Mouse (Mus musculus) midbrain, embryonic 16.5 days (tissue): ENCODE measurements at regions not wholly inside any gene's neighbourhood (a gene's known extent, or its start where the extent isn't known, plus 50 kb on each side); places are given as distances from the start of the nearest gene placed in this dataset.
A peak's percentile ranks its signal among the peaks of the same experiment; 100 is the strongest.
"Not testable (repeated sequence)": the region's sequence is repeated elsewhere in the genome, so short reads cannot be mapped to it uniquely, and the experiment has no call there.

Source experiments
- ATAC-seq: fragments of 200-750 bp; cut with Nextera tagmentation; 2 replicates; pipeline ENCODE4 v1.8.0; 2017; ENCODE audit warnings: moderate TSS enrichment
- H3K27ac ChIP-seq: fragments of 300-500 bp; sonication (generic); 2 replicates; pipeline ENCODE4 v1.5.1; 2014; ENCODE audit warnings: mild to moderate bottlenecking, low read length, mixed read lengths
- H3K27me3 ChIP-seq: fragments of 300-500 bp; sonication (generic); 2 replicates; pipeline ENCODE4 v1.6.1; 2014; ENCODE audit warnings: low read depth, low read length, mixed read lengths; ENCODE audit not compliant: control insufficient read depth, insufficient read depth
- H3K36me3 ChIP-seq: fragments of 300-500 bp; sonication (generic); 2 replicates; pipeline ENCODE4 v1.6.1; 2014; ENCODE audit warnings: mild to moderate bottlenecking, low read length, moderate library complexity, mixed read lengths; ENCODE audit not compliant: control insufficient read depth, insufficient read depth
- H3K4me1 ChIP-seq: fragments of 300-500 bp; sonication (generic); 2 replicates; pipeline ENCODE4 v1.6.1; 2014; ENCODE audit warnings: mild to moderate bottlenecking, low read length, mixed read lengths; ENCODE audit not compliant: control insufficient read depth, insufficient read depth
- H3K4me2 ChIP-seq: fragments of 300-500 bp; sonication (generic); 2 replicates; pipeline ENCODE4 v1.6.1; 2014; ENCODE audit warnings: mild to moderate bottlenecking, low read length, mixed read lengths
- H3K4me3 ChIP-seq: fragments of 300-500 bp; sonication (generic); 2 replicates; pipeline ENCODE4 v1.5.1; 2014; ENCODE audit warnings: low read depth, mild to moderate bottlenecking, low read length, moderate library complexity, mixed read lengths
- H3K9ac ChIP-seq: fragments of 300-500 bp; sonication (generic); 2 replicates; pipeline ENCODE4 v1.6.1; 2014; ENCODE audit warnings: low read depth, low read length, mixed read lengths
- H3K9me3 ChIP-seq: fragments of 300-500 bp; sonication (generic); replicated peaks from 2 replicates; pipeline ENCODE4 v1.6.1; 2014; ENCODE audit warnings: mild to moderate bottlenecking, low read length, mixed read lengths; ENCODE audit not compliant: control insufficient read depth, poor library complexity, severe bottlenecking
- WGBS: fragments of 180-500 bp; shearing (Covaris S2); extraction: QIAGEN DNeasy Blood & Tissue Kit; methylation state at CpG from one replicate; pipeline ENCODE4 v1.1.7; 2014; 5-methylcytosine and 5-hydroxymethylcytosine counted together

DNA sequence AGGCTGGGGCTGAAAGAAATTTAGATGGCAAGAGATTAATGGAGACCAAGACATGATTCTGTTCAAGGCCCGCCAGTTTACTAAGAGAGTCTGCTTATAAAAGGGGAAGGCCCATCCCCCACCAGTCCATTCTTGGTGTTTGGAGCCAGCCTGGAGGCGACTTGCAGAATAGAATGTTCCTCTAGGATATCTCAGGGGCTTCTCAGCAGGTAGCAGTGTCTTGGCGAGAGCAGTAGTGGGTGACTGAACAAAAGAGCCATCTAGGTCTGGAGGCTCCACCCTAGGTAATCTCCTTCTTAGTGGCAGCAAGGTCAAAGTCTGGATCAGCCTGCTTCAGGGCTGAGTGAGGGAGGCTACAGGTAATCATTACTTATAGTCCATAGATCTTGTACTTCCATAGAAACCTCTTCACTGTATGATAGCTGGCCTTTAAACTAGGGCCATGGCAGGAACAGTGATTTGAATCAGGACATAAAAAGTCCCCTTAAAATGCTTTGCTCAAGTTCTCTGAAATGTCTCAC is 166.0 kb upstream of the Gm5538 start:
- H3K4me1 ChIP-seq, ATAC-seq, H3K27ac ChIP-seq, H3K9ac ChIP-seq, H3K9me3 ChIP-seq, H3K4me3 ChIP-seq, H3K36me3 ChIP-seq, H3K4me2 ChIP-seq, H3K27me3 ChIP-seq: not testable (repeated sequence)
- 33% methylated on average over 3 of the region's 3 CpGs for WGBS

DNA sequence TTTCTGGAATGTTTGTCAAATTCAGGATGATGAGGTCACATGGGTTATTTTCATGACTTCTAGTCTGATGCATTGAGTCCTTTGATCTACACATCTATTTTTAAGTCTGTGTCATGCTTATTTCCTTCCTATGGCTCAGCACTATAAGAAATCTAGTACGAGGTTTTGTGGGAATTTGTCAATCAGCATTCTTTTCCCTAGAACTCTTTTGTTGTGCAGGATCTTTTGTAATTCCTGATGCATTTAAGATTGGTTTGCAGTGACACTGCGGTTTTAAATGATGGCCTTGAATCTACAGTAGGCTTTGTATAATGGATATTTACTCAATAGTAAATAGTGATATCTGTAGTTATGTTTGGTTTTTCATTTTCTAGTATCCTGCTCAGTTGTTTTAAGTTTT is 187.0 kb upstream of the Gm5538 start:
- ATAC-seq = no peak
- H3K27me3 ChIP-seq = no peaks in the 10 kb centered on the region
- H3K9me3 ChIP-seq = no peaks in the 10 kb centered on the region
- WGBS = 48% methylated on average over 2 of the region's 2 CpGs
- H3K27ac ChIP-seq = no peak overlapping the region
- H3K4me2 ChIP-seq = no peak overlapping the region
- no peaks in the 10 kb centered on the region for H3K36me3 ChIP-seq
- no peak overlapping the region for H3K4me3 ChIP-seq
- no peaks in the 10 kb centered on the region for H3K4me1 ChIP-seq
- no peak overlapping the region for H3K9ac ChIP-seq

DNA sequence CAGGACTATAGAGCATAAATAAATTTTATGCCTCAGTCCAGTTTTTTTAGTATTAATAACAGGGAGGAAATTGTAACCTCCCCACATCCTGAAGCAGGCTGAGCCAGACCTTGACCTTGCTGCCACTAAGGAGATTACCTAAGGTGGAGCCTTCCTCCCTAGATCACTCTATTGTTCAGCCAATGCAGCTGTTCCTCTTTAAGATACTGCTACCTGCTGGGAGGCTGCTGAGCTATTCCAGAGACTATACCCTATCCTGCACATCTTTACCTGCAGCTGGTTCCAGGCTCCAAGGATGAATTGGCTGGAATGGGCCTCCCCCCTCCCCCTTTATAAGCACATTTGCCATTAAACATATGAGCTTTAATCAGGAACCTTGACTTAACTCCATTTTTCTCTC is 189.0 kb upstream of the Gm5538 start:
- not testable (repeated sequence) for H3K9me3 ChIP-seq, H3K4me3 ChIP-seq, H3K27ac ChIP-seq, H3K27me3 ChIP-seq, ATAC-seq, H3K9ac ChIP-seq, H3K4me2 ChIP-seq, H3K36me3 ChIP-seq, H3K4me1 ChIP-seq

DNA sequence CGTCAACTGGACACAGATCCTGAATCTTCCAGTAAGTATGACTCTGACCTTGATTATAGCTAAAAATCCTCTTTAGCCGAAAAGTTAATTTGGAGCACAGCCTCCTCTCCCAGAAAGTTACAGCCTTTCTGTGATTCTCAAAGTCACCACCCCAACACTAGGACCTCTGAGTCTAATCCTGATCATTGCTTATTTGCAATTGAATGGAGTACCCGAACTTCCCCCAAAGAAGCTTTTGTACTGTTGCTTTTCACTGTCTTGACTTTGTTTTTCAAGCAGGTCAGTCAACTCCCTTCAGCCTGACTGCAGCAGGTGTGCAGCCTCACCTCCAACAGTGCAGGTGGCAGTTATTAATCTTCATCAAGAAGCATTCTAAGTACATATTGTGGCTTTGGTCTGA is 189.7 kb upstream of the Gm5538 start:
- H3K27ac ChIP-seq, H3K27me3 ChIP-seq, H3K9me3 ChIP-seq, H3K4me2 ChIP-seq, H3K9ac ChIP-seq, H3K4me3 ChIP-seq, H3K4me1 ChIP-seq, H3K36me3 ChIP-seq, ATAC-seq: not testable (repeated sequence)
- WGBS = 50% methylated on average over 3 of the region's 3 CpGs

DNA sequence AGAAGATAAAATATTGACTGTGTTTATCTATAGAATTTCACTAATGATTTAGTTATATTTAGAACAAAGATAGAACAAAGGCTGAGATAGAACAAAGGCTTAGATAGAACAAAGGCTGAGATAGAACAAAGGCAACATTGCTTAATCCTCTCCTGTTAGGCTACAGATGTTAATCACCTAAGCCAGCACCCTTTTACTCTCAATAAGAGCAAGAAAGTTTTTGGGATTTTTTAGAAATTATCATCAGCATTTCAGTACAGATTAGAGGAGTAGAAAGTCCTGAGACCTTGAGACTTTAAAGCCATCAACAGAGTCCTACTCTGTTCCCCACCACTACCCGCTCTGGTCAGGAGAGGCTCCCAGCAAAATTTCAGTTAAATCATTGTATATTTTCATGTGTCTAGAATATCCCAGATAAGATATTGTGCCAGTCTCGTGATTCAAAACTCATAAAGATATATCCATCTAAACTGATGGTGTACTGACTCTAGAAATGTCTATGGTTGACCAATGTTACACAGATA is 187.2 kb upstream of the Igsf10 start:
- WGBS = 83% methylated on average over 2 of the region's 2 CpGs
- Histone ChIP-seq H3K9ac (no peak overlapping the region), H3K27me3 (no peaks in the 10 kb centered on the region), H3K4me2 (no peak overlapping the region), H3K27ac (no peak overlapping the region), H3K4me3 (no peak overlapping the region), H3K9me3 (no peaks in the 10 kb centered on the region), H3K4me1 (no peaks in the 10 kb centered on the region), H3K36me3 (no peaks in the 10 kb centered on the region)
- ATAC-seq = no peak

DNA sequence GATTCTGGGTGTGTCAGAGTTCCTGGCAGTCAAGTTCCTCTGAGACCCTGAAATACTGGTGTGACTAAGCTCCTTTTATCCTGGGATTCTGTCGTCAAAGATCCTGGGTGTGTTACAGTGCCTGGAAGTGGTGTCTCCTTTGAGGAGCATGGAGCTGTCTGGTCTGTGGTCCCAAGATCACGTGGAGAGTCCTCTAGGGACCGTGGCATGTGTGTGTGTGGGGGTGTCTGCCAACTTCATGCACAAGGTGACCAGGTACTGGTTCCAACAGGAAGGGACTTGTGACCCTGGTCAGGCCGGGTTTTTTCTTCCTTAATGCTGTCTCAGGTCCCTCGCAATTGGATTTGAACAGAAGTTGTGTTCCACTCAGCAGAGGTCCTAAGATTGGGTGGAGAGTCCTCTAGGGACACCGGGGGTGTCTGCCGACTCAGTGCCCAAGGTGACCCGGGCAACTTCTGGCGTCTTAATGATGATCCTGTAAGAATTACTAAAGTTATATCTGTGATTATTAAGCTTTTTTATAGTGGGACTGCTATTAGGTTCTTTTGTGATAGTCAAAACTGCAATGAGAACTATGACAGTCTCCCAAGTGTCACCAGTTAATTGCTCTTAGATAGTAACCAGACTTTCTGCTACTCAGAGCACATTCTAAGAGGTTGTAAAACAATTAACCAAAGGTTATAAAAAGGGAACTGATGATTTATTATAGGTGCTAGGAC is 186.6 kb upstream of the Igsf10 start:
- H3K36me3 ChIP-seq = no peaks in the 10 kb centered on the region
- WGBS = 90% methylated on average over 9 of the region's 9 CpGs
- ATAC-seq = no peak

DNA sequence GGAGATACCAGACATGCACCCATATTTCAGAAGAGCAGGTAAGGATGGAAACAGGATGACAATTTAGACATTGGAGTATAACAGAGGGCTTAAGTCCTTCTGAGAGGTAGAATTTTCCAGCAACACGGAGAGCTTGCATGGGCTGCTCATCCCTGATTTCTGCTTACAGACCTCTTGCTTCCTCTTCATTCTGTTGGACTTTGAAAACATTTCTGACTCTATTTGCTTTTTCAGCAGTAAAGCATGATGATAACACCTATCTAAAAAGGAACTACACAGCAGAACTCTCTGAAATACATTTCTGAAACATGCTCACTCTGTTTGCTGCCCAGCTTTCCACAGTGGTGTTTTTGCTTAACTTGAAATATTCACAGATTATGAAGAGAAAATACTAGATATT is 176.6 kb upstream of the Igsf10 start:
- no peak overlapping the region for H3K27ac ChIP-seq
- WGBS = 100% methylated on average over 1 of the region's 1 CpGs
- ATAC-seq = no peak
- no peaks in the 10 kb centered on the region for H3K4me1 ChIP-seq
- H3K4me3 ChIP-seq = no peak overlapping the region
- H3K27me3 ChIP-seq = no peaks in the 10 kb centered on the region
- no peaks in the 10 kb centered on the region for H3K36me3 ChIP-seq
- no peaks in the 10 kb centered on the region for H3K9me3 ChIP-seq
- no peak overlapping the region for H3K9ac ChIP-seq
- H3K4me2 ChIP-seq = no peak overlapping the region

More for the DNA sequence above, 186.6 kb upstream of the Igsf10 start:
- no peak overlapping the region for H3K4me3 ChIP-seq
- no peak overlapping the region for H3K4me2 ChIP-seq
- H3K9me3 ChIP-seq = no peaks in the 10 kb centered on the region
- H3K9ac ChIP-seq = no peak overlapping the region
- no peaks in the 10 kb centered on the region for H3K4me1 ChIP-seq
- no peaks in the 10 kb centered on the region for H3K27me3 ChIP-seq
- H3K27ac ChIP-seq = no peak overlapping the region

DNA sequence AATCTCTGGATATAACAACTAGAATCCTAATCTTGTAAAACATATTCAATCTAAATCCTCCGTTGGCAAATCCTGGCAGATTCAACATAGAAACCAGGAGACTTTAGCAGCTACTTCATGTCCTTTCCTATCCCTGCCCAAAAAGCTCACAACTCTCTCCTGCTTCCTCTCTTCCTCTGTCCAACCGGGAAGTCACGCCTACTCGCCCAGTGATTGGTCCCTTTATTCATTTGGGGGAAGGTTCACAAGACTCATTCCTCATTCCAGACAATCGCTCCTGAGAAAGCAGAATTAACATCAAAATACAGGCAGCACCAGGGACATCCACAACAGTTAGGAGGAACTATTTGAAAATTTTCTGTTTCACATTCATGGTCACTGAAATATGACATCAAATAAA is 133.9 kb upstream of the Igsf10 start:
- Histone ChIP-seq H3K4me1 (no peaks in the 10 kb centered on the region), H3K27me3 (no peaks in the 10 kb centered on the region), H3K27ac (no peak overlapping the region), H3K9me3 (no peaks in the 10 kb centered on the region), H3K9ac (no peak overlapping the region), H3K4me3 (no peak overlapping the region), H3K4me2 (no peak overlapping the region), H3K36me3 (no peaks in the 10 kb centered on the region)
- 20% methylated on average over 5 of the region's 5 CpGs for WGBS
- peak; percentile 42; the same call in 1 of the 2 replicates for ATAC-seq

DNA sequence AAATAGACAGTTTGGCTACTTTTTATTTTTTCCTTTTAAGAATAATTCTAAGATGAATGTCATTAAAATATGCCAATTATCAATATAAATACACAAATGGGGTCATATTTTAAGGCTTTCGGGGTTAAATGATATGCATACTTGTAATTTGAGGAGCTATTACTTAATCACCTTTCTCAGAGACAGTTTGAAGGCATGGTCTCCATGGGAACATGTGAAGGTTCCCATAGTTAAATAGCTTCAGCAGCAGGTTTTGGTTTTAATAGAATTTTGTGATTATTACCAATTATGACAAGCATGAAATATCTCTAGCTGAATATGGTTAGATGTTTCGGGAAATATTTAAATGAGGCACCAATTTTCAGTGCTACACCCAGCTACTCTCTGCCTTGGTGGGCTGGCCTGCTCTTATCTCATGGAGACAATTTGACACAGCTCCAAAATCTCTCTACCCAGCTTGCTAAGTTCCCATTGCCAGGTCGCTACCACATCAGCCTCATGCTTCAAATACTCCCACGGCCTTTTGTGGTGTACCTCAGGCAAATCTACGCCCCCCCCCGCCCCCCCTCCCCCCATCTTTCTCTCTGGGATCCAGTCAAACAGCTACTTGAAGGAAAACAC is 133.4 kb upstream of the Igsf10 start:
- H3K4me3 ChIP-seq = no peak overlapping the region
- H3K9ac ChIP-seq = no peak overlapping the region
- H3K36me3 ChIP-seq = no peaks in the 10 kb centered on the region
- peak; percentile 64; the same call in 1 of the 2 replicates for ATAC-seq
- H3K9me3 ChIP-seq = no peaks in the 10 kb centered on the region
- no peaks in the 10 kb centered on the region for H3K27me3 ChIP-seq
- no peaks in the 10 kb centered on the region for H3K4me1 ChIP-seq
- H3K27ac ChIP-seq = no peak overlapping the region
- H3K4me2 ChIP-seq = no peak overlapping the region
- 36% methylated on average over 6 of the region's 6 CpGs for WGBS
